Mouse (Mus musculus) ovary, postnatal 36 days (tissue): ENCODE measurements at regions not wholly inside any gene's neighbourhood (a gene's known extent, or its start where the extent isn't known, plus 50 kb on each side); places are given as distances from the start of the nearest gene placed in this dataset.

Source experiments
- DNase-seq: peaks from one replicate; pipeline ENCODE4 v3.0.0; 2022; ENCODE audit warnings: low spot score, mixed read lengths

DNA sequence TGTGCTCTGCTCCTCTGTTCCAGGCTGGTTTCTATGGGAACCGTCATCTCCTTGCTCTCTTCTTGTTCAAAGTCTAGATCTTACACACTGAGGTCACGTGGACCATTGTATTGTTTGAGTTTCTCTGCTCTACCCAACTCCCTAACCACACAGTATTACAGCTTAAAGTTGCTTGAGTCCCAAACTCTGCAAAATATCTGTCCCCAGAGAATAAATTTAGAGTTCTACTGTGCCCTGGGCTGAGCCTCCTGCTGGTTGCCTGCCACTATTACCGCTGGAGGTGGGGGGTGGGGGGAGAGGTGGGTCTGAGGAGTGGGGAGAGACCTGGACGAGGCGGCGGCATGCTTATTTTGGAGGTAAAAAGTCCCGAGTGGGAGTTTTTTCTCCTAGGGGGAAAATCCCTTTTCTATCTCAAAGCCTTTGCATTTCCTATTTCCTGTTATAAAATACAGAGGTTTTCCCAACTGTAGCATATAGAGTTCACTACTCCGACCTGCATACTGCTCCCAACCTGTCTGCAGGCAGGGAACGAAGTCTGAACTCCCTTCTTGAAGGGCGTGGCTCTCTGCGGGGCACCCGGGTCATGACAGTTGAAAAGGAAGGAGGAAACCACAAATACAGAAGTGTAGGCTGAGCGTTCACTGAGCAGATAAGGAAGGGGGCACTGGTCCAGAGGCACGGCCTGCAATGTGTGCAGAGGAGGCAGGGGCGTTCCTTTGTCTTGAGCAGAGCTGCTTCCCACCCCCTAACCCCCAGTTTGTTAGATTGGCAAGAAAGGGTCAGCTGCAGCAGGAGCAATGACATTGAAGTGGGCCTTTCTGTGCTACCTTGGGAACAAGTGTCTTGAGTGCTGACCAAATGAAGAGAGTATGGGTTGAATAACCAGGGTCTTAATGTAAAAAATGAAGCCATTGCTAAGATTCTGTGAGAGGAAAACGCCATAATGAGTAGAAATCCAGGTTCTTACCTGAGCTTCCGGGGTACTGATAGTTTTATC is 188.7 kb downstream of the Akap7 start:
- peak; percentile 22 for DNase-seq

DNA sequence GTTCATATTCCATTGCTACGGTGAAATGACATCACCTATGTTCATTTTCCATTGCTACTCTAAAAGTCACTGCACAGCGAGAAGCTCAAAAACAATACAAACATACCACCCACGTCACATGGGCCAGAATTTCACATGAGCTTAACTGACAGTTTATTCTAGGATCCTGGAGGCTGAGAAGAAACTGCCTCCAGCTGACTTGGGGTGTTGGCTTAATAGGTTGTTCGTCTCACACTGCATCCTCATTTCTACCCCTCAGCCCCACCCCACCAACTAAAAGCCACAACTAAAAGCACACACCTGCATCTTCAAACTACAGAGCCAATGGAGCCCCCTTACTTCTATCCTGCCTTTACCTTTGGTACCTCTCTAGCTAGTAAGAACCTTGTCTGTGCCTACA is 187.0 kb upstream of the Arg1 start:
- DNase-seq = no peak

DNA sequence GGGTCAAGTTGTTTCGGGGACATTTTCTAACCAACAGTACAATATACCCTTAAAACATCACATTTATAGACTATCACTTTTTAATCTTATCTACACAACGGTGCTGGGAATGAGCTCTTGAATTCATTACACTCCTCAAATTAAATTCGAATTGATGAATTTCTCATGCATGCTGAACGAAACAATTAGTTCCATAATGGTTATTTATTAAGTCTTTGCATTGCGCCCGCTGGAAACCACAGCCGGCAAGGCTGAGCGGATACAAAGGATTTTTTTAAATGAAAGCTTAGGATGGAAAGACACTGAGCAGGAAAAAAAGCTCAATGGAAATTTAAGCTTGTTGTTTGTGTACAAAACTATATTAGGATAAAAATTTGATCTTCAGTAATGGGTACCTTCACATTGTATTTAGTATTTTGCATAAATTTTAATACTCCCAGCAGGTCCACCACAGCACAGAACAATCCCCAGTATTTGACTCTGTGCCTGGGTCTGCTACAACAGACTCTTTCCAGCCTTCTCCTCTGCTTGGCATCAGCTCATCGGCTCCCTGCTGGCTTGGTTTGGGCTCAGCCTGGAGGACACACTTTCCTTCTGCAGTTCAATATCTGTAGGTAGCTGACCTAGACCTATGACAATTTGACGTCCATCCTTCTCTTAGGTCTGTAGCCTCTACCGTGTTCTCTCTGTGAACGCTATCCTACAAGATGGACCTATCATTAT is 185.3 kb upstream of the Arg1 start:
- no peak for DNase-seq

DNA sequence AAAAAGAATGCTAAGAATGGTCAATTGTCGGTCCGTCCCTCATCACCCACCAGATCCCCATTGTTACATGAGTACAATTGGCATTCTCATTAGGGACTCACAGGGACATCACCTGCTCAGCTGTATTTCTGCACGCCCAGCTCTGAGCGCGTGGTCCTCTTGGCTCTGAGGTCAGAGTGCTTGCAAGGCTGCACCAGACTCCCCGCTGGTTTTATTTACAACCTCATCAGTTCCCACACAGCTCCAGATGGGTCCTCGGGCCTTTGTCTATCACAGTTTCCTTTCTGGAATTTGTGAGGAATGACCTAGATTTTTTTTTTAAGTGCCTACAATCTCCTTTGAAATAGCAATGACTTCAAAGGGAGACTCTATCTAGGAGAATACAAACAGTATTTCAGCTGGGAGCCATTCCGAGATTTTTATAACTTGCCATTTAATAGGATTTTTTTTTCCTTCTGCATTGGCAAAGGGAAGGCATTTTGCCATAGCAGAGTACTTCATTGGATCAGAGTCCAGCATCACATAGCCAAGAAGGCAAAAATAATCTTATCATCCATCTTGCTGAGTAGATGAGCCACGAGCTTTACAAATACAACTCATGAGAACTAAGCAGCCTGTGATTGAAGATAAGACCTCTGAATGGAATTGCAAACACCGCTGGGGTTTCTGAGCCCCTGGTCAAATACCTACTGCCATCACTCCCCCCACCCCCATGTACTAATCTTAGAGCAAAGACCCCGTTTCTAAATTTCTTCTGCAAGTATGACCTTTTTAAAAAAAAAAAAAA is 184.5 kb upstream of the Arg1 start:
- DNase-seq = no peak

DNA sequence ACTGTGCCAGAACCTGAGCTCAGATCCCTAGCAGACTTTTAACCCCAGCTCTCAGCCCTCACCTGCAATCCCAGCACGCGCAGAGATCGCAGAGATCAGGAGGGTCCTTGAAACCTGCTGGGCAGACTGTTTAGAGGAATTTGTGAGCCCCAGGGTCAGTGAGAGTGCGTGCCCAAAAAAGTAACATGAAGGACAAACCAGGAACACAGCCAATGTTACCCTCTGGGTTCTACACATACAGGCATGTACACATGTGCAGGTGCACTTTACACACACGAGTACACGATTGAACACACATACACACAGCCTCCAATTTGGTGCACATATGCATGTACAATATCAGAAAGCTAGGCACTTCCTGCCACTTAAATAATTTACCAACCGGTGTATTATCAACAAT is 183.9 kb upstream of the Arg1 start:
- DNase-seq = no peak

DNA sequence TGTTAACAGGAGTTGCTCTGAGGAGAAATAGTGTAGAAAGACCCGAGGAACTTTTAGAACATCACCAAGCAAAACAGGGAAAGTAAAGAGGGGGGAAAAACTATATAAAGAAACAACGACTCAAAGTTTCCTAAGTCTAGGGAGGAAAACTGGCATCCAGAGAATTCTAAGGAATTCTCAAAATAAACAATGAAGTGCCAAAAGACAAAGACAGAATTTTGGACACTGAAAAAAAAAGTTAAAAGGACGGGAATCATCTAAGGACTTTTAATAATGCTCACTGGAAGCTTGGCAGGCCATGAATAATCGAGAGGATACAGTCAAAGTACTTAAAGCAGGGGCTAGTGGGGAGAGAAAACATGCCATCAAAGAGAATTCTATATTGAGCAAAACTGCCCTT is 170.8 kb upstream of the Arg1 start:
- DNase-seq = no peak

DNA sequence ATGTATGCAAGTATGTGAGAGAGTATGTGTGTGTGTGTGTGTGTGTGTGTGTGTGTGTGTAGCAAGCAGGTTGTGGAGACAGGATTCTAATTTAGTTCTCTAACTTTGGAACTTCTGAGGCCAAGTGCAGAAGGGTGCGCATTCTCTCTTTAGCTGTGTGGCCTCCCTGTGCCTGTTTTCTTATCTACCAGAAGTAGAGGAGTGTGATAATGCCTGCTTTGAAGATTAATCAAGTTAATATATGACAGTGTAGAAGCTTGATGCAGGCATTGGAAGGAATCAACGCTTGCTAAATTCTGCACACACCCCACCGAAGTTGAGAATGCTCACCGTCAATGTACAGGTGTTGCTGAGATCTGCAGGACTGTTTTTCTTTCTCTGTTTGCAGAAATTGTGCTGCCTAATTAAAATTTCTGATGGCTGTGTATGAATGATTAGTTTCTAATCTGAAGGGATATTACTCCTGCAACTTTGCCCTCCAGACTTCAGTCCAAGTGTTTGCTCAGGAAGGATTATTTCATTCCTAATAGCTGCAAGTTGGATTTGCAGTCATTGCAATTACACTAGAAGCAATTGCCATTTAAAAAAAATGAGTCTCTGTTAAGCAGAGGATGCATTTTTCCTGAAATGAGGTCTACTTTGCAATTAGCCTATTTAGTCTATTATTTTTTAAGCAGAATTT is 162.6 kb upstream of the Arg1 start:
- no peak for DNase-seq

DNA sequence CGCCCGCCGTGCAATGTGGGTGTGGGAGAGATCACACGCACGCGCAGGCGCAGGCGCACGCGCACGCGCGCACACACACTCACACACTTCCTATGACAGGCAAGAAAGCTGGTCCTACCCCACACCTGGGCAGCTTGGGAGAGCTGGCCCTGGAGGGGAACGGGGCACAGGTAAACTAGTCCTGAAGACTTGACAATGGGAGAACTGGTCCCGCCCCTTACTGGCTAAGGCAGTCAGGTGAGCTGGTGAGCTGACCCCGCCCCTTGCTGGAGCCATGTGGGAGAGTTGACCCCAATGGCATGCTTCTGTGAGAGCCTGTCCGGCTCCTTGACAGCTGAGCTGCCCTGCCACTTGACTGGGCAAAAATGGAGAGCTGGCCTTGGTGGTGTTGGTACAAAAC is 159.5 kb upstream of the Arg1 start:
- DNase-seq = no peak

DNA sequence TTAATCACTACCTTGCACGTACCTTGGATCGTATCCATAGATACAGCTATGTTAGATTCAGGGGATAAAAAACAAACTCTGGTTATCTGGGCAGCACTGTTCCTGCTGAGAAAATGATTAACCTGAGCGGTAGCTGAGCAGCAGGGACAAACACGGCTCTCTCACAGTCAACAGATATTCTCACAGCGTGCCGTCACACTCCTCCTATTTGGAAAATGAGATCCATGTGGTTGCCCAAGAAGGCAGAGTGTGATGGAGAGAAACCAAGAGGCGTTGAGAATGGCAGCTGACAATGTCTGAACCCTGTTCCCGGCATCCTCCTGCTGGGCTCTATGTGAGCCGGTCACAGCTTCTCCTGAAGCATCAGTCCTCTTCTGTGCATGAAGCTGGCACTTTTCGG is 155.6 kb upstream of the Arg1 start:
- no peak for DNase-seq

DNA sequence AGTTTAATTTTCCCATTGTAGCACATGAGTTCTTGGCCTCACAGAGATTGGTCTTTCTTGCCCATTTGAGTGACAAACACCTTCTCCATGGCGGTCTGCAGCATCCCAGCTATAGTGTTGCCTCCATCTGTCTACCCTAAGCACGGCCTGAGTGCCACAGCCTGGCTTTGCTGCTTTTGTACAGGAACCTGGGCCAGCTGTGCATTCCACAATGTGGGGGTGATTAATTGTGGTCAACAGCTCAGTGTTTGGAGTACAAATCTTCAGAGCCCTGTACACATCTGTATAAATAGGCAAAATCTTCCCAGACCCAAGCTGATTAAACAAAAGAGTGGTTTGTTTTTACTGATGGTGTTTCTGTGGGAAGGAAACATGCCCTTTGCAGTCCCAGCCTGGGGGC is 145.3 kb upstream of the Arg1 start:
- DNase-seq = no peak

DNA sequence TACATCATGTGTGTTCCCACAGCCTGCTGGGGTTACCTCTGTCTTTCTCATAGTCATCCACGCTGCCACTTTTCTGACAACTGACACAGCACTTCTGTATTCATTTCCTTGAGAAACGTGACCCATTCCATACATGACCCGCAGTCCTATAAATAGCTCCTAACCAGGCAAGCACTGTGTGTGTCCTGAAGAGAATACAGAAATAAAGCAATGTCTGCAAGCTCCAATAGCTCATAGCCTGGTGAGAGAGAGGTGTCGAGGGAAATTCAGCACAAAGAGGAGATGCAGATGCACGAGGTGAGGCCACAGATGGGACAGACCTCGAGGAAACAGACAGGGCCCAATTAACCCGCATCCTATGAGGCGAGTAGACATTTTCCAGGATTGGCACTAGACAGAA is 141.0 kb upstream of the Arg1 start:
- no peak for DNase-seq

DNA sequence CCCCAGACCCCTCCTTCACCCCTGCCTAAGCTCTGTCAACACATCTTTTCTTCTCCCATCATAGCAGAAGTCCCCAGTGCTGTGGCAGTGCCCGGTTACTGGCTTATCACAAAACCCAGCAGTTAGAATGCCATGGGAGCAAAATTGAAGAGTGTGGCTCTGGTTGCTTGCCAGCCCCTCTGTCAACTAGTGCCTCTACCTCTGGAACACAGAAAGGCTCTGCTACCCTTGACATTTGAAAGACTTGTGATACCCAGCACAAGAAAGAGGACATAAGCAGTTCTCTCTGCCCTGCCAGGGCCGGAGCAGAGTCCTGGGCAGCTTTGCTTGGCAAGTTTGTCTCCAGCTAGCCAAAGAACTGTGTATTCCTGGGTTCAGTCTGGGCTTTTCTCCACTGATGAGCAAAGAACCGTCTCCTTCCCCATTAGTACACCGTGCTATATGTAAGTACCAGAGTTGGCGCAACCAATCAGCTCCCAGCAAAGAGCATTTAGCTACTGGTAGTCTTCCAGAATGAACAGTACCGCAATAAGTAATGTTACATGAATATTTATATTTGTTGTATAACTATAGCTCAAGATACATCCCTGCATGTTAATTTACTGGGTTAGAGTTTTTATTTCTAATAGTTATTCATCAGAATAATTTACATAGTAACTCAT is 137.5 kb upstream of the Arg1 start:
- no peak for DNase-seq

DNA sequence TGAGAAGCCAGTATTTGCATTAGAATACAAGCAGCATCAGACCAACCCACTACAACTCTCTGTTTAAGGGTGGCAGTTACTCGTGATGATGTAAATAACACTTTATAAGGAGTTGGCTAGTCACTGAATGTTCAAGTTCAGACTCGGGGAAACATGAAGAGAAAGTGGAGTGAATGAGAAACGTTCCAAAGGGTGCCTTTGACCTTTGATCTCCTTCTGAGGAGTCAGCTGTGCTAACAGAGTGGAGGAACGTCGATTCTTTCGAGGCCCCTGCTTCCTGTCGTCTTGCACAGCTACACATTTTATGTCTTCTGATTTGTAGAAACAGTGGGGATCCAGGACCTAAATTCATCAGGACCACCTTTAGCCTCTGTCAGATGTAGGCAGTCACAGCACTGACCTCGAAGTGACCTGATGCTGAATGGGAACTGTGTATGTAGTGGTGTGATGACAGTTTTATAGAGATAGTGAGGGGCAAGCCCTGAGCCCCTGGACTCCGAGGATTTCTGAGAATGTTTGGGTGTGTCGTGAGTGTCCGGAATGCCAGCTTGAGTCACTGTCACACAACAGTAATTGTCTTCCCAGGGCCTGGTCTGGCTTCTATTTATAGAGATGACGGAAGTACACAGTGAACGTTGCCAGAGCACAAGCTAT is 134.2 kb upstream of the Arg1 start:
- DNase-seq = no peak

DNA sequence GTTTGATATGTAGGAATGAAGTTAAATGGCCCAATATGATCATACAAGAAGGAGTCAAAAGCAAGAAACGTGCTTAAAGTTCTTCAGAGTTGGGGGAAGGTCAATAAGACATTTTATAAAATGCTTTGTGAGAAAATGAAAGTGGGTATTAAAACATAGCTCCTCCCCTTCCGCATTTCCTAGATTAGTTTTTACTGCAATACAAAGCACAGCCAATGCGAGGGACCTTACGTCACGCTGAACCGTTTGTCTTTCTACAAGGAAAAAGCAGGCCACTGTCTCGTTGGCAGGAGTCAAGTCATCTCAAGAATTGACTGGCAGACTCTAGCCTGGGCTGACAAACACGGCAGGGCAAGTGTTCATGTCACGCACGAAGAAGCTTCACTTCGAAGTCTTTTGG is 131.4 kb upstream of the Arg1 start:
- DNase-seq = no peak

DNA sequence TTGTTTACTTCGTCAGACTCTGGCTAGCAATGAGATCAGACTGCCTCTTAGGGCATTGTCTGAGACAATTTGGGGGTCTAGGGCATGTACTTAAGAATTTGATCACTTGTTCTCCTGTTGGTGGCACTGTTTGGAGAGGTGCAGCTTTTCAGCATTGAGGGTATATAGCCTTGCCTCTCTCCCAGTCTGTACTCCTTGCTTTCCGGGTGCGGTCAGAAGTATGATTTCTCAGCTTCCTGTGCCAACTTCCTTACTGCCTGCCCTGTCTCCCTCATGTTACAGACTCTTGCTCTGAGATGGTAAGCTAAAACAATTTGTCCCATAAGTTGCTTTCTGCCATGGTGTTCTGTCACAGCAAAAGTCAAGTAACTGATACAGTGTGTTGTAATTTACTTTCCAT is 124.7 kb upstream of the Arg1 start:
- DNase-seq = no peak

DNA sequence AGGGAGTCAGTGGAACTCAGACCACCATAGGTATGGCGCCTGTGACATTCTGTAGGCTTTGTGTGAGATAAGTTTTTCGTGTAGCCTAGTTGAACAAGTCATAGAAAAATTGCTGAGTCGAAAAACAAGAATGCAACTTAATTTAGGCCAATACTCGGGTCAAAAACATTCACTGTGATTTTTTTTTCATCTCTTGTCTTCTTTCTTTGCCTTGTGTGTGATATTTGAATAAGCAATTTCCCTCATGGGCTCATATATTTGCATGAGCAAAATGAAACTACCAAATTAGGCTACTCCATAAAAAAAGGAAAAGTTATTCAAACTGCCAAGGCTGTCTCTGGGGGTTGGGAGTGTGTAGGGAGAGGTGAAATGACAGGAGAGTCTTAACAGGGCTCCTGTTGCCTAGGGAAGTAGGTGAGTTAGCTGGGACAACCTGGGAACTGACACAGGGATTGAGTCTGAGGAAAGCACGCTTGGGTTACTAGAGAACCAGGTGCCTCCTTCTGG is 124.1 kb upstream of the Arg1 start:
- DNase-seq = no peak

DNA sequence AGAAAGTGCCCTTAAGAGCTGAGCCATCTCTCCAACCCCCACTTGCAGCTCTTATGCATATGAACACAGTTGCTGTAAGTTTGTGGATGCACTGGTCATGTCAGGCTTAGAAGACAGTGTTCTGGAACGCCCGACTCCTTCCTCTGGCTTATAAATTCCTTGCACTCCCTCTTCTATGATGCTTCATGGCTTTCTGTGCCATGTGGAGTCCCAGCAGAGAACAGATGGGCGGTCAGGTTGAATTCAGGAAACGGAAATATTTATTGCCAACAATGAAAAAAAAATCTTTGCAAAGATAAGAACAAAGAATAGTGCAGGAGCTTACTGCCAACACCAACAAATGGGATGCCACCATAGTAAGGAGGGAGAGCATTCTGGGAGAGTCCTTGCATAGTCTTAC is 113.9 kb upstream of the Arg1 start:
- no peak for DNase-seq

DNA sequence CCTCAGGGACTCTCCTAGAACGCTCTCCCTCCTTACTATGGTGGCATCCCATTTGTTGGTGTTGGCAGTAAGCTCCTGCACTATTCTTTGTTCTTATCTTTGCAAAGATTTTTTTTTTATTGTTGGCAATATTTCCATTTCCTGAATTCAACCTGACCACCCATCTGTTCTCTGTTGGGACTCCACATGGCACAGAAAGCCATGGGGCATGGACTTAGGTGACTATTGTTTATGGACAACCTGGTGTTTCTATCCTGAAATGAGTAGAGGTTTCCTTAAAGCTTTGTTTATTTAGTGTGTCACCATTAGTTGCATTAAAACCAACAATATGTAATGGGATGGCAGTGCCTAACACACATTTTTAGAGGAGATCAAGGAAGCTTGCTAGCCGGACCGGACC is 112.6 kb upstream of the Arg1 start:
- no peak for DNase-seq

DNA sequence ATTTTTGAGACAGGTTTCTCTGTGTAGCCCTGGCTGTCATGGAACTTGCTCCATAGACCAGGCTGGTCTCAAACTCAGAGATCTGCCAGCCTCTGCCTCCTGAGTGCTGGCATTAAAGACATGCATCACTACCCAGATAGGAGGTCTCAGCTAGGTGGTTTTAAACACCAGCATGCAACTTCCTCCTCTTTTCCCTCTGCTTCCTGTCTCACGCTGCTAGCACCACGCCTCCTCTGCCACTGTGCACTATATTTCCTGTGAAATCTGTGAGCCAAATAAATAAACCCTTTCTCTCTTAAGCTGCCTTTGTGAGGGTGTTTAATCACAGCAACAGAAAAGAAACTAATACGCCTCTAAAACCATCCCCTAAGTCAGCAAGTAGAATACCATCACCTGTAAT is 109.6 kb upstream of the Arg1 start:
- no peak for DNase-seq

DNA sequence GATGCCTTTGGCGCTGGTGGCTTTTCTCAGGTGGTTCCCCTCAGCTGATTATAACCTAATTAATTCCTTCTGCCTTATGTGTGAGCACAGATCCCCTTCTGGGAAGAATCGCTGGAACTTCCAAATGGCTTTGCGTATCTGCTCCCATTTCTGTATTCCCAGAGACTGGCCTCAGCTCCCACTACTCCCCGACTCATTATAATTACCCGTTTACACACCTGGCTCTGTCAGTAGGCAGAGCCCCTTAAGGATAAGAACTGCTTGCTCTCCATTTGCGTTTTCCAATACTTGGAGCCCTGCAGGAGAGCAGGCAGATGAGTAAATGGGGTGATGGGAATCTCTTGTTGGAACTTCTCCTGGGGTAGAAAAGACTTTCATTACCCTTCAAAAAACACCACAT is 108.1 kb upstream of the Arg1 start:
- DNase-seq = no peak

DNA sequence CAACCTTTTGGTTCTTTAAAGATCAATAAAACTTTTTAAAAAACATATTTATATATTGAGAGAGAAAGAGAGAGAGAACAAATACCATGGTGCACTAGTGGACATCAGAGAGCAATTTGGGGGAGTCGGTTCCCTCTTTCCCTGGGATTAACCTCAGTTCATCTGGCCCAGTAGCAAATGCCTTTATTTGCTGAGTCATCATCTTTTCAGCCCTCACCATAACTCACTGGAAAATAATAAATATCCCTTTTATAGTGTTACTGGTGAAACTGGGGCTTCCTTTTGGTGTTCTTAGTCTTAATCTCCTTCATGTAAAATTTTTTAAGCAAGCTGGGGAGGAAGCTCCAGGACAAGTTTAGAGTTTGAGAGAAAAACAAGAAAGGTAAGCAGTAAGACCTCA is 105.3 kb upstream of the Arg1 start:
- no peak for DNase-seq
